Mouse (Mus musculus) thymus, postnatal 36 days (tissue): ENCODE measurements around the gene Daam2.

ENCODE experiments used
- DNase-seq, 2 experiments: peaks; one replicate each; pipeline ENCODE4 v3.0.0; 2022; ENCODE audit warnings: mixed read lengths in 2 of 2

Gene Daam2

DNA sequence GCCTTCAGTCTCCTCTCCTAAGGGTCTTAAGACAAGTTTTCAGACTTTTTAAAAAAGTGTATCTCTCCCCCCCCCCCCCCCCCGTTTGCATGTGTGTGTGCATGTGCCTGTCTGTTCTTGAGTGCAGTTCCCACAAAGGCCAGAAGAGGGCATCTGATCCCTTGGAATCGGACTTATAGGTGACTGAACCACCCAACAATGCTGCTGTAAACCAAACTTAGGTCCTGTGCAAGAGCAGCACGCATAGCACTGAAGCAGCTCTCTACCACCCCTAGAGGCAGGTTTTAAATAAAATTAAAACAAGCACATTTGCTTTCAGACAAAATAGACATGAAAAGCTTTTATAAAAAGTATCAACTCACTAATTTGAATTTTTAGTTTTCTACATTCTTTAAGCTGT is 33.9 kb downstream of the Daam2 start:
- DNase-seq: peak in 1 of 2 experiments; percentile 6

- no peak for DNase-seq
Measured at GRCm38 (mm10) chr17:49528503-49529205, 35.5 kb downstream of the Daam2 start.

DNA sequence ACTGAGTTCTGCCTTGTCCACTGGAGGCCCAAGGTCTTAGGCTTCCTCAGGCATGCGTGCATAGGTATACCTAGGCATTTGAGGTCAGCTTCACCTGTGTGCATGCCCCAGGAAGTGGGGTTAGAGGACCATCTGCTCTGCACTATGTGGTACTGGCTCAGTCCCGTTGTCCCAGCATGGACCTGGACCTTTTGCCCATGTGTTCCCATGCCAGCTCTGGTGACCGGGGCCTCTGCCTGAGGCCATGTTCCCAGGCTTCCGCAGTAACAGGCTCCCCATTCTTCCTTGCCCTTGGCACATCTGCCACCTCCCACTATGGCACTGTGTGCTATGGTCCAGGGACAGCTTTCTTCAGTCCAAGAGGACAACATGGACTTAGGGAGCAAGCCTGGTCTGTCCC is 36.1 kb downstream of the Daam2 start:
- no peak for DNase-seq

DNA sequence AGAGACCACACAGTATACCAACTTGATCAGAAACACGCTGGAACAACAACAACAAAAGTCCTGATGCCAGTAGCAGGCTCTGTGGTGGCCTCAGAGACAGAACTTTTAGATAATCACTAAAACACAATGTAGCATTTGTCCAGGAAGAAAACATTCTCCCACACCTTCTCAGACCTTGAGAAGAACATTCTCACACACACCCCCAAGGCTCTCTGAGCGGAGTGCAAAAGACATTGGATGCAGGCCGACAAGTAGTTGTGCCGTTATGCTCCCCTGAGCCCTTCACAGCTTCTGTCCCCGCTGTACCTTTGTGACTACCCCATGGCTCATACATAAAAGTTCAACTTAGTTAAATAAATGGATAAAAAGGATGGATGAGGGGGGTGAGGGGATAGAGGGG is 37.6 kb downstream of the Daam2 start:
- no peak for DNase-seq

DNA sequence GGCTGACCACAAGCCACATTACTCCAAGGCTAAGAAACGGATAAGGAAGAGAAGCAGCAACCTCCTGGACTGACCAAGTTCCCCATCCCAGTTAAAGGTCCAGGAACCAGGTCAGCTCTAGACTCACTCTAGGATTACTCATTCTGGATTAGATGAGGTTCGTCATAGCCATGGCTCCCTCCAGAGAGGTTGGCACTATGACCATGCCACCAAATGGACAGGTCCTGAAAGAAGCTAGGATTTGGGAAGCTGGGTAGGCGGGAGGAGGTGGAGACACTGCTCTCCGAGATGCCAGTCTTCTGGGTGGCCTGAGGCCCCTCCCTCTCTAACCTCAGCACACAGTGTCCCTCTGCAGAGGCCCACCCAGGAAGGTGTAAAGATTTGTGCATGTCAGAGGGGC is 38.2 kb downstream of the Daam2 start:
- no peak for DNase-seq

DNA sequence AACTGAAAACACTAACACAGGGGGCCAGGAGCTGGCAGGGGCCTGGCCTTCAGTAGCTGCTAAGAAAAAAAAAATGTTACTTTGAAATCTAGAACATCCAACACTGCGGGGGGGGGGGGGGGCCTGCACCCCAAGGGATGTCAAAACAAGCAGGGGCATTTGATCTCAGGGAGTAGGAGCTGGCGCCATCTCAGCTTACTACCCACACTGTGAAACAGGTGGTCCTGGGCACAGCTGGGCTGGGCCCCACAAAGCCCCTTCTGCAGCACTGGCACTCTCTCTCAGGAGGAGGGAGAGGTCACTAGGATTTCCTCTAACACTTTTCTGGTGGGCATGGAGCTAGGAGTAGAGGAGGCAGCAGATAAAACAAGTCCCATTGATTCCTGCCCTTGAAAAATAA is 39.6 kb downstream of the Daam2 start:
- DNase-seq: no peak

GRCm38 (mm10) chr17:49522435-49522834 is 41.7 kb downstream of the Daam2 start:
- DNase-seq: no peak

GRCm38 (mm10) chr17:49522002-49522401 is 42.1 kb downstream of the Daam2 start:
- DNase-seq: no peak

DNA sequence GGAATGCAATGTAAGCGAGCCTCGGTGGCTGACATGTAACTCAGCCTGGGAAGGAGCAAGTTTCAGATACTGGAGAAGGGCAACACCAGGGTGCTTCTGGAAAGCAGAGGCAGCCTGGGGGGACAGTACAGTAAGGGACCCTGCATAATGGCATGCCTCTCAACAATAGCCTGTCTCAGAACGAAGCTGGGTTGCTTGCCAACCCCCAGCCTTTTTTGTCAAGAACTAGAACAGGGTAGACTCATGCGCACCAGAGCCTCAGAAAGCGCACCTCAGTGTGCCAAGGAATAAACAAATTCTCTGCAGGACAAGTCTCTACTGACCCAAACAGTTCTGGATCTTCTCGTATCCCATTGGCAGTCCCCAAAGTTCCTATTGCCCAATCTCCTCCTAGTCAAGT is 43.5 kb downstream of the Daam2 start:
- no peak for DNase-seq

DNA sequence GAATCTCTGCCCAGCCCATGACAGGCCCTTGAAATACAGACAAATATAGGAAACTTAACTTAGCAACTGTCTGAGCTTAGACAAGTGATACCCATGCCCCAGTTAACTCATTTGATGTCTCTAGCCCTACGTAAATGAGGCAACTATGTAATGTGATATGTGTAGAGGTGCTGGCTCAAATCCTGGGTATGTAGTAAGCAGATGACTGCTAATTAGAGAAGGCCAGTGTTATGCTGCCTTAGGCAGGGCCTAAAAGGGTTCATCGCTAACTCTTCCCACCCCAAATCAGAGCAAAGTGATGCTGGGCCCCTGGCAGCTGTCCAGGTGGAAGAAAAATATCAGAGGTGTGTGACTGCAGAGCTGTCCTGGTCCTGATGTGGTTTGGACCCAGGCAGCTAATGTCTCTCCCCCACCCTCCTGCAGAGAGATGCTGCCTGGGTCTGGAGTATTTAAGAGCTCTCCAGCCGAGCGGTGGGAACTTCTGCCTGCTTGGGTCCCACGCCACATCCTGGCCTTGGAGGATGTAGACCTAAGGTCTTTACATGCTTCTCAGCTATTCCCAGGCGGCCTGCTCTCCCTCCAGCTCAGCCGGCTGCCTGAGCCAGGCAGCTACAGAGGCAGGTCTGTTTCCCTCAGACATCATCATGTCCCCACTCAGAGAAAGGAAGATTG is 44.4 kb downstream of the Daam2 start:
- DNase-seq: no peak

GRCm38 (mm10) chr17:49517091-49517490 is 47.1 kb downstream of the Daam2 start:
- no peak for DNase-seq

DNA sequence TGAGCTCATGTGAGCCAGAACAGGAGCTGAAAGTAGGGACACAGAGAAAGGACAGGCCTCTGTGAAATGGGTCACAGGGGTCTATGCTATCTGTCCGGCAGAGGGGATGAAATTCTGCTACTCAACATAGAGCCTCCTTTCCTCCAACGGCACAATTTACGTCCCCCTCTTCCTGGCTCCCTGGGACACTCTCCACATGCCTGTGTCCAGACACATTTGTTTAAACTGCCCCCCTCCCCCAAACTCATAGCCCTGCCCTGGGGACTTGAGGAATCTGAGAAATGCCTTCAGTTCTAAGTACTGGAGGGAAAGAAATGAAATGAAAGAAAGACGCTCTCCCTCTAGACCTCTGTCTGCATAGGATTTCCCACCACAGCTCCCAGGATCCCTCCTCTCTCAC is 48.5 kb downstream of the Daam2 start:
- DNase-seq: no peak

GRCm38 (mm10) chr17:49515141-49515540 is 49.0 kb downstream of the Daam2 start:
- no peak for DNase-seq

DNA sequence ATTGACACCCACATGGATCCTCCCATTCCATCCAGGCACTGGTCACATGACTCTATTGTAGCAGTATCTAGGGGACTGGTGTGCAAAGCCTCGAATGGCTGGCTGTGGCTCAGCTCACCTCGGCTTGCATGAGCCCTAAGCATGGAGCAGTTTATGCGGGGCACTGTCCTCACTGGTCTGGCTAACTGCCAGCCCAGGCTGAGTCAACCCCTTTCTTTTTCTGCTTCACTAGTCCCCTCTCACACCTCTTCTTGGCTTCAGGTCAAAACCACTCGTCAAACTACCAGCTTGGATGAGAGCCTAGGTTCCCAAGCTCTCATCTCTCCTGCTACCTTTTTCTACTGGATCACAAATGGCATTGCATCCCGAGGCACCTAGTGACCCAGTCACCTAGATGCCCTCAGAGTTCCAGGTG is 51.5 kb downstream of the Daam2 start:
- no peak for DNase-seq

- no peak for DNase-seq
Measured at GRCm38 (mm10) chr17:49509431-49509830, 54.7 kb downstream of the Daam2 start.

DNA sequence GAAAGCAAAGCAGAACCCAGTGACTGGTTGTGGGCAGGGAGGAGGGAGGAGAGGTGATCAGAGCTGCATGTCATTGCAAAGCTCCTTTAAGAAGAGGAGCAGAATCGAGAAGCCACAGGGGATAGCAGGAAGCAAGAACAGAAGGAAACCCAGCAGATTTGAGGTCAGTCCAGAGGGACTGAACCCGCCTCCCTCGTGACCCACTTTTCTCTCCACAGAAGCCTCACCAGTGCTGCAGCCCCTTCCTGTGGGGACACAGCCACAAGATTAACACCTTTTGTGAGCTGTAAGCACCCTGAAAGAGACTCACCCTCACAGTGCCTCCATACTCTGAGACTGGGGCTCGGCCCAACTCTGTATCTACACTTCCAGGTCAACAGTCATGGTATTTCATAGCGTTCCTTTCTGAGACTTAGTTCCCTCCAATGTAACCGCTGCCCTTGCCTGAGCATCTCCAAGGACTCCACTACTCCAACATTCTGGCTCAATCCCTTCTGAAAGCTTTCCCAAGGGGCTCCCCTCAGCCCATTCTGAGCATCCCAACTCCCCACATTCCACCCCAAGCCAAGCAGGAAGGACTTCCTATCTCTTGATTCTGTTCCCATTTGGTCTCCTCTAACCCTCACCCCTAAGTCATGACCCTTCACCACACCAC is 60.8 kb downstream of the Daam2 start:
- no peak for DNase-seq

- no peak for DNase-seq
Measured at GRCm38 (mm10) chr17:49500234-49500633, 63.9 kb downstream of the Daam2 start.

- DNase-seq: no peak
Measured at GRCm38 (mm10) chr17:49499635-49500034, 64.5 kb downstream of the Daam2 start.

DNA sequence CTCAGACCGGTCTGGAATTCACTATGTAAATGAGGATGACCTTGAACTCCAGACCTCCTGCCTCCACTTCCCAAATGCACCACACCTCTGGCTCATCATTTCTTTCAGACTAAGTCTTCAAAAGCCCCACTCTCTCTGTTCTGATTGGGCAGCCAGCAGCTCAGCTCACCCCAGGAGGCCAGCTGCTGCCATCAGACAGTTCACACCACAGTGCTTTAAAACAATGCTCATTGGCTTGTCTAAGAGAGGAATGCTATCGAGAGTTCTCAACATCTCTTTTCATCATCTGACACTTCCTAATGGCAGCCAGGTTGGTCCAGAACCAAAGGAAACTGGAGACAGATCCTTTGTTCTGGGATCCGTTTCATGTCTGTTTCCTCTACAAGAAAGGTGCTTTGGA is 66.0 kb downstream of the Daam2 start:
- no peak for DNase-seq

- no peak for DNase-seq
Measured at GRCm38 (mm10) chr17:49493276-49493675, 70.9 kb downstream of the Daam2 start.

GRCm38 (mm10) chr17:49489098-49489497 is 75.0 kb downstream of the Daam2 start:
- DNase-seq: no peak

- DNase-seq: no peak
Measured at GRCm38 (mm10) chr17:49484435-49484834, 79.7 kb downstream of the Daam2 start.

- no peak for DNase-seq
Measured at GRCm38 (mm10) chr17:49481876-49482275, 82.3 kb downstream of the Daam2 start.

DNA sequence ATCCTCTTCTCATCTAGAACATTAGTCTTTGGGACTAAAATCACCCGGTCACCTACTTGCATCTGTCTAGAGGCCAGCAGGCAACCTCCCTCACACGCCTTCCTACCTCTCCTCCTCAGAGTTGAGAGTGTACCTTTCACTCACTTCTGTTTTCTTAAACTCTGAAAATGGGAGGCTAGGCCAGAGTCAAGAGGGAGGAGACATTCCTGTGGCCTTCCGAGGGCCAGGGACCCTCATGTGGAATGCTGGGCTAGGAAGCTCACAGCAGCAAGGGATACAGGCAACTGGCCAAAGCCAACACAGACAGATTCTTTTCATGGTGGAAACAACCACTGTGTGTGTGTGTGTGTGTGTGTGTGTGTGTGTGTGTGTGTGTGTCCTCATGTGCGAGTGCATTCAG is 86.8 kb downstream of the Daam2 start:
- no peak for DNase-seq
